Mouse (Mus musculus) stomach, embryonic 14.5 days (tissue): ENCODE data around the gene Dpp10. TPM values are rescaled to one million over a fixed set of nuclear protein-coding genes. Genes with fewer than 3 reads are reported as not detected.

Experiments
- ATAC-seq: fragments of 200-750 bp; cut with Nextera tagmentation; 2 replicates; pipeline ENCODE4 v1.8.0; 2017; ENCODE audit warnings: low read depth, moderate TSS enrichment; ENCODE audit not compliant: insufficient number of reproducible peaks, insufficient read depth, low FRiP score
- H3K27ac ChIP-seq: fragments of 300-500 bp; sonication (generic); 2 replicates; pipeline ENCODE4 v1.5.1; 2014; ENCODE audit warnings: mild to moderate bottlenecking, low read length, moderate library complexity, mixed read lengths
- H3K27me3 ChIP-seq: fragments of 300-500 bp; sonication (generic); 2 replicates; pipeline ENCODE4 v1.6.1; 2014; ENCODE audit warnings: low read length, control low read depth, mixed read lengths; ENCODE audit not compliant: control insufficient read depth, insufficient read depth
- H3K36me3 ChIP-seq: fragments of 300-500 bp; sonication (generic); 2 replicates; pipeline ENCODE4 v1.6.1; 2014; ENCODE audit warnings: mild to moderate bottlenecking, control low read depth, low read length, moderate library complexity, mixed read lengths; ENCODE audit not compliant: control insufficient read depth, insufficient read depth
- H3K4me1 ChIP-seq: fragments of 300-500 bp; sonication (generic); 2 replicates; pipeline ENCODE4 v1.6.1; 2014; ENCODE audit warnings: low read length, control low read depth, mixed read lengths; ENCODE audit not compliant: control insufficient read depth, insufficient read depth
- H3K4me2 ChIP-seq: fragments of 300-500 bp; sonication (generic); replicated peaks from 2 replicates; pipeline ENCODE4 v1.6.1; 2014; ENCODE audit warnings: low read depth, low read length, control low read depth
- H3K4me3 ChIP-seq: fragments of 300-500 bp; sonication (generic); 2 replicates; pipeline ENCODE4 v1.5.1; 2014; ENCODE audit warnings: low read depth, low read length, control low read depth
- H3K9ac ChIP-seq: fragments of 300-500 bp; sonication (generic); replicated peaks from 2 replicates; pipeline ENCODE4 v1.6.1; 2014; ENCODE audit warnings: low read depth, mild to moderate bottlenecking, control low read depth, low read length, moderate library complexity, mixed read lengths
- H3K9me3 ChIP-seq: fragments of 300-500 bp; sonication (generic); 2 replicates; pipeline ENCODE4 v1.6.1; 2016; ENCODE audit warnings: low read depth, low read length, control low read depth; ENCODE audit not compliant: control insufficient read depth
- WGBS: fragments of 180-500 bp; shearing (Covaris S2); extraction: QIAGEN DNeasy Blood & Tissue Kit; methylation state at CpG from one replicate; pipeline ENCODE4 v1.1.7; 2014; 5-methylcytosine and 5-hydroxymethylcytosine counted together
- polyA plus RNA-seq: library from polyadenylated mRNA; unstranded; fragments of >200 nt; fragmentation: Nextera tagmentation; extraction: Ambion mirVana; gene quantifications from 2 replicates; pipeline ENCODE4 v1.2.1, GENCODE M21; 2014

The Dpp10 gene
- polyA plus RNA-seq, 1 experiment from 2014 or later = 1.7 TPM

DNA sequence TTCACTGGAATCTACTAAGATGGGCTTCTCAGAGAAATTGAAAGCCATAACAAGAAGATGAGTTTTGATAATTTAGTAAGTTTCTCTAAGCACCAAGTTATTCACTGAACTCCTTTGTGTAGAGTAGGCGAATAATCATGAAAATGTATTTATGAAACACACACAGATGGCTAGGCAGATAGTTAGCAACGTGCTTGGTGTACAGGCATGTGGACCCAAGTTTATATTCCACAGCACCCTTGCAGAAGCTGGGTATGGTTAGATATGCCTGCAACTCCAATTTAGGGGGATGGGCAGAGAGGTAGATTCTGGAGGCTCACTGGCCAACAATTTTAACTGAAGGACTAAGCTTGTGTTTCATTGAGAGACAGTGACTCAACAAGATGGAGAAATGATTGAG, 13.4 kb downstream of the Dpp10 start:
- H3K4me2 ChIP-seq = no peak overlapping the region
- ATAC-seq = no peak
- H3K4me3 ChIP-seq = no peak overlapping the region
- H3K27ac ChIP-seq = no peak overlapping the region
- no peaks in the 10 kb centered on the region for H3K36me3 ChIP-seq
- H3K4me1 ChIP-seq = no peaks in the 10 kb centered on the region
- WGBS = 87% methylated on average over 2 of the region's 2 CpGs
- H3K9ac ChIP-seq = no peak overlapping the region
- H3K9me3 ChIP-seq = no peaks in the 10 kb centered on the region
- no peaks in the 10 kb centered on the region for H3K27me3 ChIP-seq

DNA sequence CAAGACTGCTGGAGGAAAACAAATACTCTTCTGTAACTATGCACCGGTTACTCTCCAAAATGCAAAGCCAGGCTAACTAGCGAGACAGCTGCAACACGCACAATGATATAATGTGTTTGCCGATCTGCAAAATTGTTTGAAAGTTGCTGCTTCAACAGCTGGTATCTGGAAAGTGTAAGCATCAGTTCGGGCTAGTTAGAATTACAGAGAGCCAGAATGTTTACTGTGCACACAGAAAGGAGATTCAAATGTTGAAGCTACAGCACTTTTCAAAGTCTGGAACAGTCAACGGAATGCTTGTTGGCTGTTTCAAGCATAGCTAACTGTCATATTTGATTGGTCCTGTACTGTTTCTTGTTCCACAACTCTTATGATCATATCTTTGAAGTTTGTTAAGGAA, 42.6 kb downstream of the Dpp10 start:
- Histone ChIP-seq H3K36me3 (no peaks in the 10 kb centered on the region), H3K27me3 (no peaks in the 10 kb centered on the region), H3K4me1 (no peaks in the 10 kb centered on the region), H3K9me3 (no peaks in the 10 kb centered on the region), H3K4me2 (no peak overlapping the region), H3K9ac (no peak overlapping the region), H3K4me3 (no peak overlapping the region), H3K27ac (no peak overlapping the region)
- peak; percentile 72; the same call in 1 of the 2 replicates for ATAC-seq
- 34% methylated on average over 6 of the region's 6 CpGs for WGBS

DNA sequence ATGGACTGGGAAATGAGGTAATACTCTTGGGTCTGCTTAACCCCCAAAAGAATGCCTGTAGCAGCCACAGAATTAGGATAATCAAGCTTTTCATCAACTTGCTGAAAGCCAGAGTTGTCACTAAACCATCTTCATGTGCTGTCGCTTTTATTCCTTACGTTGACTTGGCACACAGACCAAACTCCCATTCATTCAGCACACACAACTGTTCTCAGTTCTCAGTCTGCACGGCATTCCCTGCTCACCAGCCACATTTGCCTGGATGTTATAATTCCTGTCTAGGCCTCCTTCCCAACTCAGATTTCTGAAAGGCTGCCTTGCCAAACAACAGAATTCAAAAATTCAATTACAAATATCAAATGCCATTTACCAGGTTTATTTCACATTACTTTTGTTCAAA, 49.6 kb downstream of the Dpp10 start:
- no peak for ATAC-seq
- WGBS = 87% methylated on average over 3 of the region's 3 CpGs
- no peak overlapping the region for H3K4me3 ChIP-seq
- no peaks in the 10 kb centered on the region for H3K36me3 ChIP-seq
- H3K4me1 ChIP-seq = no peaks in the 10 kb centered on the region
- no peaks in the 10 kb centered on the region for H3K27me3 ChIP-seq
- no peak overlapping the region for H3K4me2 ChIP-seq
- no peak overlapping the region for H3K9ac ChIP-seq
- H3K27ac ChIP-seq = no peak overlapping the region
- no peaks in the 10 kb centered on the region for H3K9me3 ChIP-seq

DNA sequence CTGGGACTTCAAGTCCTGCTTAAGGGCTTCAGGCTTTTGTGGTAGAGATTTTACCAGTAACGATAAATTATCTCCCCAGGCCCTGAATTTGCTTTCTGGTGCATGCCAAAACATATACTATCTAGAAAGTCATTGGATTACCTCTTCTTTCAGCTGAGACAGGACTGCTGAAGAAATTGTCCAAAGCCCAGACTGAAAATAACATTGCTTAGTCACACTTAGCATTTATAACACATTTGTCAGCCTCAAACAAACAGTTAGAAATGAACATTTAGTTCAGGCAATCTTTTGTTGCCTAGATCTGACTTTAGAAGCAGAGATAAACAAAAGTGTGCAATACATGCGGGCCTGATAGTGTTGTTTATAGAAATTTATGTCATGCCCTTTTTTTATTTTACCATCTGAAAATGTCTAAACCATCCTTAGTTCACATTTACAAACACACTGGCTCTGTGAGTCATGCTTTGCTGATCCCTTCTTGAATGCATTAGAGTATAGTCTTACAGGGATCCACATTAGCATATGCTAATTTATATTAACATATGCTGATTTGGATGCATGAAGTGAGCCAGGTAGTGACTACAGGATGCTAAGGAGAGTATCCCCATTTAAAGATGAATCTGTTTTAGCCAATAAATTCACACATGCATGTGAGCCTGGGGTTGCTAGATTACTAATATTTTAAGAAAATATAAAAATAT, 59.9 kb downstream of the Dpp10 start:
- no peak for ATAC-seq
- 62% methylated on average over 2 of the region's 2 CpGs for WGBS
- Histone ChIP-seq H3K27ac (no peak overlapping the region), H3K9ac (no peak overlapping the region), H3K4me1 (no peaks in the 10 kb centered on the region), H3K4me3 (no peak overlapping the region), H3K36me3 (no peaks in the 10 kb centered on the region), H3K9me3 (no peaks in the 10 kb centered on the region), H3K4me2 (no peak overlapping the region), H3K27me3 (no peaks in the 10 kb centered on the region)

DNA sequence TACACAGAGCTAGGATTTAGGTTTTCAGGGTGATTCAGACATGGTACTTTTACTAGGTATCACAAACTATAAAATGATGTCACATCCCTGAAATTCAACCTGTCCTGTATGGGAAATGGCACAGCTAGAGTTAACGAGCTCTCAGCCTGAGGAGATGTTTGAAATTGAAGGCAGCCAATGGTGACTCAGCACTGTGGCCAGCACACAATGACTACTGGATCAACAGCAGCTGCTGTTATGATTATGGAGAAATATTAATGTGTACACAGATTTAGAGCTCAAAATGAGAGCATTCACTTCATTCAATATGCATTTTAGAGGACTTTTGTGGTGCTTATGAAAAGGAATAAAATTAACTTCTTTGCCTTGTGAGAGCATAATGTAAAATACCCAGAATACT, 66.8 kb downstream of the Dpp10 start:
- WGBS = 54% methylated on average over 1 of the region's 1 CpGs

DNA sequence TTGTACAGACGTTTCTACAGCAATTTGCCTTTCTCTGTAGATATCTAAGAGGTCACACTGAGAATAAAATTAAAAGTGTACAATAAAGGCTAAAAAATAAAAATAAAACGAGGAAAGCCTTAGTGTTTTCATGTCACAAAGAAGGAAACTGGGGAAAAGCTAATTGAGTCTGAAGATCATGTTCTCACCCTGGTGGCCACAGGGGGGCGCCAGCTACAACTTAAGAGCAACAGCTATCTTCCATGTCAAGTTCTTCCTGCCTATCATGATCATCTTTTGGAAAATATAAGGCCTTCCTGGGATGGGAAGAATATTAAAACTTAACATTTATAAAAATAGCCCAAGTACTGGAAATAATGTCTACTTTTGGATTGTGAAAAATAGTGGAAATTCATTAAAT, 70.7 kb downstream of the Dpp10 start:
- Histone ChIP-seq H3K4me1 (no peaks in the 10 kb centered on the region), H3K36me3 (no peaks in the 10 kb centered on the region), H3K4me3 (no peak overlapping the region), H3K27me3 (no peaks in the 10 kb centered on the region), H3K9me3 (no peaks in the 10 kb centered on the region), H3K27ac (no peak overlapping the region), H3K9ac (no peak overlapping the region), H3K4me2 (no peak overlapping the region)
- ATAC-seq = no peak
- 26% methylated on average over 3 of the region's 3 CpGs for WGBS

More for the DNA sequence above, 66.8 kb downstream of the Dpp10 start:
- Histone ChIP-seq H3K4me3 (no peak overlapping the region), H3K36me3 (no peaks in the 10 kb centered on the region), H3K4me1 (no peaks in the 10 kb centered on the region), H3K27me3 (no peaks in the 10 kb centered on the region), H3K9ac (no peak overlapping the region), H3K9me3 (no peaks in the 10 kb centered on the region), H3K27ac (no peak overlapping the region), H3K4me2 (no peak overlapping the region)
- ATAC-seq = no peak

DNA sequence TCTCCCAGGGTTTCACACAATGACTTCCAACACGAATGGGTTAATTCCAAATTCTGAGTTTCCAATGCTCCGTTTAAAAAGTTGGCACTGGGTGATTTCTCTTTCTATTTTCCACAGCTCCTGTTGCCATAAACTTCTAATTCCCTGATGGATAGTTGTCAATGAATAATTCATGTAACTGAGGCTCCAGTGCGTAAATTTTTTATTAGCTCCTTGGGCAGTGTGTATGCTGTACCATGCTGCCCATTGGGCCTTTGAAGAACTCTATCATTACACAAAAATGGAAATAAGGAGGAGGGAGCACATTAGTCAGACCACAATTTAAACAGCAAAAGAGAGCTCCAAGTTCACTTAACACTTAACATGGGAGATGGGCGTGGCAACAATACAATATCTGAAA, 99.2 kb downstream of the Dpp10 start:
- Histone ChIP-seq H3K9me3 (no peaks in the 10 kb centered on the region), H3K27ac (no peak overlapping the region), H3K27me3 (no peaks in the 10 kb centered on the region), H3K9ac (no peak overlapping the region), H3K4me2 (no peak overlapping the region), H3K36me3 (no peaks in the 10 kb centered on the region), H3K4me1 (no peaks in the 10 kb centered on the region), H3K4me3 (no peak overlapping the region)
- ATAC-seq = no peak
- 82% methylated on average over 4 of the region's 4 CpGs for WGBS

DNA sequence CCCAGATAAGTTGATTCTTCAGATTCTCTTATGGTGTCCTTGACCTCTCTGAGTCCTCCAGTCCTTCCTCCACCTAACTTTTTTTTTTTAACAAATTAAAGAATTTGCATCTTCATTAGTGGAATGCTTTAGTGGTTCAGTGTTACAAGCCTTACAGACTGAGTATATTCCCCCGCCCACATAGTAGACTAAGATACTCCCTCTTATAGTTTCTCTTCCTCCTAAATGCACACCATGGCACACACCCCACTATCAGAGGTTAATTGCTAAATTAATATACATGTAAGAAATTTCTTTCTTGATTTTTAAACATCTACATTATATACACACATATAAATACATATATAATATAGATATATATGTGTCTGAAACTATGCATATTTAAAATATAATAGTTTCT, 104.5 kb downstream of the Dpp10 start:
- Histone ChIP-seq H3K27ac (no peak overlapping the region), H3K4me1 (no peaks in the 10 kb centered on the region), H3K4me3 (no peak overlapping the region), H3K9me3 (no peaks in the 10 kb centered on the region), H3K9ac (no peak overlapping the region), H3K27me3 (no peaks in the 10 kb centered on the region), H3K36me3 (no peaks in the 10 kb centered on the region), H3K4me2 (no peak overlapping the region)
- ATAC-seq = no peak
- WGBS = 94% methylated on average over 1 of the region's 1 CpGs
